Mouse (Mus musculus): Measurements from ENCODE around the gene Cbx6. TPM values are rescaled to one million over a fixed set of nuclear protein-coding genes. Genes with fewer than 3 reads are reported as not detected.

The Cbx6 gene
- 86.2 and 94.3 TPM in 2 replicates for polyA plus RNA-seq (2012; rRNA removed)

GRCm38 (mm10) chr15:79834130-79834880 lies at the start of gene Cbx6, which contains the start of gene Npcd:
Gene Cbx6 (minus strand): TSS chr15:79834688.
Gene Npcd (minus strand): TSS chr15:79834237.
- peak; percentile 85 for DNase-seq (ENCODE audit: low spot score)

- DNase-seq (ENCODE audit: low spot score), result peak; percentile 96
These were observed 48.9 kb upstream of the Cbx6 start for GRCm38 (mm10) chr15:79883352-79883822.

GRCm38 (mm10) chr15:79882623-79883267 lies 48.3 kb upstream of the Cbx6 start:
- no peak for DNase-seq (ENCODE audit: low spot score)

GRCm38 (mm10) chr15:79880477-79880876 lies 46.0 kb upstream of the Cbx6 start:
- no peak for DNase-seq (ENCODE audit: low spot score)

GRCm38 (mm10) chr15:79879319-79879718 lies 44.8 kb upstream of the Cbx6 start:
- DNase-seq (ENCODE audit: low spot score), result peak; percentile 65

GRCm38 (mm10) chr15:79878725-79879136 lies 44.2 kb upstream of the Cbx6 start:
- peak; percentile 29 for DNase-seq (ENCODE audit: low spot score)

GRCm38 (mm10) chr15:79875261-79875995 lies 40.9 kb upstream of the Cbx6 start:
- DNase-seq (ENCODE audit: low spot score), result no peak

GRCm38 (mm10) chr15:79873995-79874394 lies 39.5 kb upstream of the Cbx6 start:
- DNase-seq (ENCODE audit: low spot score), result no peak

- no peak for DNase-seq (ENCODE audit: low spot score)
These were observed 39.1 kb upstream of the Cbx6 start for GRCm38 (mm10) chr15:79873545-79873944.

- no peak for DNase-seq (ENCODE audit: low spot score)
These were observed 32.9 kb upstream of the Cbx6 start for GRCm38 (mm10) chr15:79867260-79868002.

GRCm38 (mm10) chr15:79859821-79860220 lies 25.3 kb upstream of the Cbx6 start:
- DNase-seq (ENCODE audit: low spot score), result no peak

- no peak for DNase-seq (ENCODE audit: low spot score)
These were observed 24.5 kb upstream of the Cbx6 start for GRCm38 (mm10) chr15:79858979-79859378.

- no peak for DNase-seq (ENCODE audit: low spot score)
These were observed 15.7 kb upstream of the Cbx6 start for GRCm38 (mm10) chr15:79850143-79850542.

GRCm38 (mm10) chr15:79847100-79847499 lies 12.6 kb upstream of the Cbx6 start:
- DNase-seq (ENCODE audit: low spot score), result no peak

- DNase-seq (ENCODE audit: low spot score), result no peak
These were observed 11.5 kb upstream of the Cbx6 start for GRCm38 (mm10) chr15:79845986-79846385.

GRCm38 (mm10) chr15:79842985-79843384 lies 8.5 kb upstream of the Cbx6 start:
- no peak for DNase-seq (ENCODE audit: low spot score)

- no peak for DNase-seq (ENCODE audit: low spot score)
These were observed 5.8 kb upstream of the Cbx6 start for GRCm38 (mm10) chr15:79840281-79840680.

GRCm38 (mm10) chr15:79834881-79835260 lies 383 bp upstream of the Cbx6 start:
- DNase-seq (ENCODE audit: low spot score), result no peak

GRCm38 (mm10) chr15:79833251-79834050 lies 1.0 kb downstream of the Cbx6 start:
- DNase-seq (ENCODE audit: low spot score), result peak; percentile 50

- no peak for DNase-seq (ENCODE audit: low spot score)
These were observed 2.2 kb downstream of the Cbx6 start for GRCm38 (mm10) chr15:79832064-79832900.

All from urinary bladder, adult 2 months (tissue).